Mouse (Mus musculus): ENCODE data around the gene Rasal2.

GRCm38 (mm10) chr1:157092140-157092539, 320.3 kb downstream of the Rasal2 start:
- TF ChIP-seq CTCF (IDR thresholded peaks at IDR 0.05; ENCODE audit: low read depth), result peak; percentile 53
- no peak for TF ChIP-seq EP300 (IDR thresholded peaks at IDR 0.05; ENCODE audit: low read depth)
